Mouse (Mus musculus): ENCODE data around the gene Dennd6b. TPM values are rescaled to one million over a fixed set of nuclear protein-coding genes. Genes with fewer than 3 reads are reported as not detected.

The Dennd6b gene
- polyA plus RNA-seq, 1 experiment from 2014 or later = 4.4 TPM

DNA sequence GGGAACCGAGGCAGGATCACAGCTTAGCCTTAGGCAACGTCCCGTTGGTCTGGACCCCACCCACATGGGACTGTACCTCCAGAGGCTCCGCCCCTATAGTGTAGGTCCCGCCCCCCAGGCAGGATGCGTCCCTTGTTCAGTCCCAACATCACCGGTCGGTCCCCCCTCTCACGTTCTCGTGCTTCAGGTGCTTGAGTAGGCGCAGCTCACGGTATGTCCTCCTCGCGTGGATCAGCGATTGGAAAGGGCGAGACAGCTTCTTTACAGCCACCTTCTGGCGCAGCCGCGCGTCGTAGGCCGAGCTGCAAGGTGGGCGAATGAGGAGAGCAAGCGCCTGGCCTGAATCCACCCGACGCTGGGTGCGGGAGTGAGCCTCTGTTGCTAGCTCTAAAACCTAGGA lies 49.8 kb downstream of the Dennd6b start:
- peak; percentile 46 for ATAC-seq
- Histone ChIP-seq H3K9ac (replicated peaks; ENCODE audit: low read depth) (no peak overlapping the region), H3K36me3 (ENCODE audit: insufficient read depth, low read length) (no peaks in the 10 kb centered on the region), H3K4me1 (ENCODE audit: insufficient read depth, low read depth, low read length) (peaks cover 14% of the 10 kb centered on the region), H3K27me3 (replicated peaks; ENCODE audit: insufficient read depth, low read length) (peaks cover 14% of the 10 kb centered on the region), H3K9me3 (ENCODE audit: low read length) (no peaks in the 10 kb centered on the region), H3K27ac (ENCODE audit: low read length) (no peak overlapping the region), H3K4me2 (replicated peaks; ENCODE audit: low read depth, low read length) (peak overlapping the region; percentile 42), H3K4me3 (ENCODE audit: low read depth, low read length) (0 out of 2 replicates have a peak overlapping the region, but pooled peaks have one; percentile 8)
- TF ChIP-seq CTCF (IDR thresholded peaks at IDR 0.05) (no peak; the same call in 1 of the 2 replicates), EP300 (IDR thresholded peaks at IDR 0.05) (no peak)
- DNase-seq (ENCODE audit: low spot score) = peak; percentile 43
- 4% methylated on average over 26 of the region's 27 CpGs for WGBS

DNA sequence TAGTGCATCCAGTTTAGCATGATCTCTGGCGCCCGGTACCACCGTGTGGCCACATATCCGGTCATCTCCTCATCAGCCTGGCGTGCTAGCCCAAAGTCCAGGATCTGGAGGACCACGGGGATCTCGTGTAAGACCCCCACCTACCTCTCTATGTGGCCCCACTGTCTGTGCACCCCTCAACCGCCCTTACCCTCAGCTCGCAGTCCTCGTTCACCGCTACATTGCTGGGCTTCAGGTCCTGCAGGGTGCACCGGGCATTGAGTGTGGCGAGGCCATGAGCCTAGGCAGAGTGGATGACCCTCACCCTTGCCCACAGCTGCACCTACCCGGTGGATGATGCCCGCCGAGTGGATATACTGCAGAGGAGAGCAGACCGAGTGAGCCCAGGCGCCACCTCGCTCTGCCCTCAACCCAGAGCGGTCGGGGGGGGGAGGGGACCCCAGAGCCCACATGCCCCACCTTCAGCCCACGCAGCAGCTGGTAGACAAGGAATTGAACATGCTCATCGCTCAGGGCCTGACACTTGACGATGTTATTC lies 50.4 kb downstream of the Dennd6b start:
- Histone ChIP-seq H3K27me3 (replicated peaks; ENCODE audit: insufficient read depth, low read length) (peaks cover 14% of the 10 kb centered on the region), H3K9ac (replicated peaks; ENCODE audit: low read depth) (no peak overlapping the region), H3K4me2 (replicated peaks; ENCODE audit: low read depth, low read length) (no peak overlapping the region), H3K4me3 (ENCODE audit: low read depth, low read length) (no peak overlapping the region), H3K36me3 (ENCODE audit: insufficient read depth, low read length) (no peaks in the 10 kb centered on the region), H3K9me3 (ENCODE audit: low read length) (no peaks in the 10 kb centered on the region), H3K27ac (ENCODE audit: low read length) (no peak overlapping the region), H3K4me1 (ENCODE audit: insufficient read depth, low read depth, low read length) (peaks cover 17% of the 10 kb centered on the region)
- 62% methylated on average over 24 of the region's 24 CpGs for WGBS
- no peak for ATAC-seq
- TF ChIP-seq CTCF (IDR thresholded peaks at IDR 0.05) = no peak
- TF ChIP-seq EP300 (IDR thresholded peaks at IDR 0.05) = no peak
- DNase-seq (ENCODE audit: low spot score) = no peak

DNA sequence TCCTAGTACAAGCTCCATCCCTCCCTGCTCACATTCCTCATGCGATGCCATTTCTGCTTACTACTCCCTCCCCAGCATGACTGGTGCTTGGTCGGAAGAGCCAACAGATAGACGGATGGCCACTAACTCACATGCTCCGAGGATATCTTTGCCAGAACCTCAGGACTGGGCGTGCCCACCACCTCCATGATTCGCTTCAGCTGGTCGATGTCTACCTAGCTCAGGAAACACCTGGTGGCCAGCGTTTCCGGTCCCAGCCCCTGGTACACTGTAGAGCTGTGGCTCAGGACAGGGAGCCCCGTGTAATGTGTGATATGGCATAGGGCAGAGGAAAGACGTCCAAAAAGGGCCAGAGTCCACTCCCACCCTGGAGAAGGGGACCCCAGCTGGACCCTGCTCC lies 51.3 kb downstream of the Dennd6b start:
- H3K9me3 ChIP-seq (ENCODE audit: low read length) = no peaks in the 10 kb centered on the region
- TF ChIP-seq CTCF (IDR thresholded peaks at IDR 0.05) = no peak
- TF ChIP-seq EP300 (IDR thresholded peaks at IDR 0.05) = no peak
- no peak overlapping the region for H3K27ac ChIP-seq (ENCODE audit: low read length)
- H3K4me3 ChIP-seq (ENCODE audit: low read depth, low read length) = no peak overlapping the region
- DNase-seq (ENCODE audit: low spot score) = no peak
- no peaks in the 10 kb centered on the region for H3K36me3 ChIP-seq (ENCODE audit: insufficient read depth, low read length)
- peaks cover 20% of the 10 kb centered on the region for H3K4me1 ChIP-seq (ENCODE audit: insufficient read depth, low read depth, low read length)
- no peak overlapping the region for H3K4me2 ChIP-seq (replicated peaks; ENCODE audit: low read depth, low read length)
- H3K9ac ChIP-seq (replicated peaks; ENCODE audit: low read depth) = no peak overlapping the region
- 67% methylated on average over 11 of the region's 11 CpGs for WGBS
- H3K27me3 ChIP-seq (replicated peaks; ENCODE audit: insufficient read depth, low read length) = peaks cover 18% of the 10 kb centered on the region
- no peak for ATAC-seq

DNA sequence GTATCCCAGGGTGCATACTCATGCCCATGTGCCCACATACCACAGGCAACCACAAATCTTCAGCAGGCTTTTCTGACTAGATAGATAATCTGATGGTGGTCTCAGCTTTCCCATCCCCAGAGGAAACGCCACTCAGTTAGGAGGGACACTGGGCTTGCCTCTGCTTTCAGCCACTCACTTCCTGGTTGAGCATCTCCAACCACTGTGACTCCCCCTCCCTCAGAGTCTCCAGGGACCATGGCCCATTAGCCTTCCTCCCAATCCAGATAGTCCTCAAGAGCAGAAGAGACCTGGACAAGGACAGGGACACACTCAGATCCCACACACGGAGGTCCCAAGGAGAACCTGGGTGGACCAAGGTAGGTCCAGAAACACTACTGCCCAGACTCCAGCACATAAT lies 53.2 kb downstream of the Dennd6b start:
- Histone ChIP-seq H3K27me3 (replicated peaks; ENCODE audit: insufficient read depth, low read length) (peaks cover 27% of the 10 kb centered on the region), H3K9ac (replicated peaks; ENCODE audit: low read depth) (no peak overlapping the region), H3K4me1 (ENCODE audit: insufficient read depth, low read depth, low read length) (peaks cover 12% of the 10 kb centered on the region; the same call in 1 of the 2 replicates), H3K9me3 (ENCODE audit: low read length) (no peaks in the 10 kb centered on the region), H3K4me3 (ENCODE audit: low read depth, low read length) (no peak overlapping the region), H3K4me2 (replicated peaks; ENCODE audit: low read depth, low read length) (no peak overlapping the region), H3K36me3 (ENCODE audit: insufficient read depth, low read length) (no peaks in the 10 kb centered on the region), H3K27ac (ENCODE audit: low read length) (no peak overlapping the region)
- DNase-seq (ENCODE audit: low spot score) (no peak), ATAC-seq (no peak)
- TF ChIP-seq EP300 (IDR thresholded peaks at IDR 0.05) (no peak), CTCF (IDR thresholded peaks at IDR 0.05) (no peak)
- WGBS = 62% methylated on average over 2 of the region's 2 CpGs

DNA sequence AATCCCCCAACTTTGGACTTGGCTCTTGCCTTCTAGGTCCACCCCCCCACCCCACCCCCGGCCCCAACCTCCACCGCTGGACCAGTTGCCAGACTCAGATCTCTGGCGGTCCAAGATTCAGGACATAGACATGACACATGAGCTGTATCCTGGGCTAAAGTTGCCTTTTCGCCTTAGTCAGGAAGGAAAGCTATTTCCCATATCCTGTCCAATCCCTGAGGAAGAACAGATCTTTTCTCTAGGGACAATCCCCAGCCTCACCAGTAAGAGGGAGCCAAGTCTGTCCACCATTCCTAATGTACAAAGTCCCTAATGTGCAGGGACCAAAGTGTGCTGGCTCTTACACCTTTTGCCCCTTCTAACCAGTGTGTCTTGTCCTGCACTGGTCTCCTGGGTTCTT lies 54.4 kb downstream of the Dennd6b start:
- Histone ChIP-seq H3K27me3 (replicated peaks; ENCODE audit: insufficient read depth, low read length) (peaks cover 21% of the 10 kb centered on the region), H3K4me2 (replicated peaks; ENCODE audit: low read depth, low read length) (no peak overlapping the region), H3K9ac (replicated peaks; ENCODE audit: low read depth) (no peak overlapping the region), H3K9me3 (ENCODE audit: low read length) (no peaks in the 10 kb centered on the region), H3K27ac (ENCODE audit: low read length) (no peak overlapping the region), H3K4me3 (ENCODE audit: low read depth, low read length) (no peak overlapping the region), H3K4me1 (ENCODE audit: insufficient read depth, low read depth, low read length) (peaks cover 12% of the 10 kb centered on the region; the same call in 1 of the 2 replicates), H3K36me3 (ENCODE audit: insufficient read depth, low read length) (no peaks in the 10 kb centered on the region)
- 48% methylated on average over 4 of the region's 4 CpGs for WGBS
- ATAC-seq (no peak), DNase-seq (ENCODE audit: low spot score) (no peak)
- TF ChIP-seq EP300 (IDR thresholded peaks at IDR 0.05) (no peak), CTCF (IDR thresholded peaks at IDR 0.05) (no peak)

DNA sequence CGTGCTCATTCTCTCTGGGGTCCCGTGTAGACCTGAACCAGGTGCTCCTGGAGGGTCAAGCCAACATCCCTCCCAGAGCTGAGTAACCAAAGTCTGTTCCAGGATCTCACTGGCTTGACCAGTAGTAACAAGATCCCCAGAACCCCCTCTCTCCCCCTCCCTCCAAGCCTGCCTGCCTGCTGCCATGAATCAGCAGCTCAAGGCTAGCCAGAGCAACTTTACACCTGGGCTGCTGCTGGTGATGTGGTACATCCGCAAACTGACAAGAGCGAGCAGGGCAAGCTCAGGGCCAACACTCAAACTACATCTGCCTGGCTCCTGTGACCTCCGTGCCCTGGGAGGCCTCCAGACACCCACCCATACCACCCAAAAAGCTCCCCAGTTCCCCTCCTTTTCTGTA lies 54.9 kb downstream of the Dennd6b start:
- Histone ChIP-seq H3K9me3 (ENCODE audit: low read length) (no peaks in the 10 kb centered on the region), H3K4me1 (ENCODE audit: insufficient read depth, low read depth, low read length) (peaks cover 8% of the 10 kb centered on the region; the same call in 1 of the 2 replicates), H3K27ac (ENCODE audit: low read length) (no peak overlapping the region), H3K27me3 (replicated peaks; ENCODE audit: insufficient read depth, low read length) (peaks cover 21% of the 10 kb centered on the region), H3K36me3 (ENCODE audit: insufficient read depth, low read length) (no peaks in the 10 kb centered on the region), H3K4me2 (replicated peaks; ENCODE audit: low read depth, low read length) (no peak overlapping the region), H3K9ac (replicated peaks; ENCODE audit: low read depth) (no peak overlapping the region), H3K4me3 (ENCODE audit: low read depth, low read length) (no peak overlapping the region)
- DNase-seq (ENCODE audit: low spot score) (no peak), ATAC-seq (no peak)
- TF ChIP-seq EP300 (IDR thresholded peaks at IDR 0.05) (no peak), CTCF (IDR thresholded peaks at IDR 0.05) (no peak)
- 14% methylated on average over 5 of the region's 5 CpGs for WGBS

Data from lung, postnatal 0 days (tissue).